Mouse (Mus musculus): ENCODE results near the gene Ndrg3. TPM values are rescaled to one million over a fixed set of nuclear protein-coding genes. Genes with fewer than 3 reads are reported as not detected.
A peak's percentile ranks its signal among the peaks of the same experiment; 100 is the strongest.
"Not testable (repeated sequence)": the region's sequence is repeated elsewhere in the genome, so short reads cannot be mapped to it uniquely, and the experiment has no call there.

Ndrg3 gene
- polyA plus RNA-seq, 1 experiment from 2014 or later = 40.3 TPM

DNA sequence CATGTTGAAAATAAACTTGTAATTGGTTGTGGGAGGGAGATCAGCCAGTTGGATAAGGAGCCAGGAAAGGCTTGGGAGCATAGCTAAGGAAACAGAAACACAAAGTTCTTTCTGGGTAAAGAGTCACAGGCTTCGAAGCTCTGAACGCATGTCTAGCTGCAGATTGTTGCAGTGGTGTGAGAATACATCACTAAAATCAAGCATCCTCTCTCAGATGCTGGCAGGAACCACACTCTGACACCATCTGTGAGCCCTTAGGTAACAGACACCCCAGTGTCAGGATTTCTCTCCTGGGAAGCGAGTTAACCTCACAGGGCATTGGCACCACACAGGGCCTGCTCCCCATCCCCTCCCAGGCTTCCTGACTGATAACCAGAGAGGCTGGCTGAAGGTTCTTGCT lies 76.3 kb downstream of the Ndrg3 start:
- Histone ChIP-seq H3K4me2 (ENCODE audit: low read depth, severe bottlenecking) (no peak overlapping the region), H3K4me1 (ENCODE audit: control insufficient read depth, insufficient read depth, low read length) (no peaks in the 10 kb centered on the region), H3K27ac (replicated peaks; ENCODE audit: low read depth, low read length) (no peak overlapping the region), H3K4me3 (ENCODE audit: low read depth, low read length) (no peak overlapping the region), H3K27me3 (ENCODE audit: control insufficient read depth, insufficient read depth, low read length) (no peaks in the 10 kb centered on the region), H3K36me3 (ENCODE audit: control insufficient read depth, insufficient read depth, low read length) (no peaks in the 10 kb centered on the region), H3K9me3 (ENCODE audit: control insufficient read depth, low read length) (no peaks in the 10 kb centered on the region), H3K9ac (ENCODE audit: low read length) (no peak overlapping the region)
- no peak for DNase-seq (ENCODE audit: low spot score)
- 79% methylated on average over 3 of the region's 3 CpGs for WGBS
- no peak for ATAC-seq (ENCODE audit: insufficient number of reproducible peaks, low FRiP score, low TSS enrichment, low read depth)

DNA sequence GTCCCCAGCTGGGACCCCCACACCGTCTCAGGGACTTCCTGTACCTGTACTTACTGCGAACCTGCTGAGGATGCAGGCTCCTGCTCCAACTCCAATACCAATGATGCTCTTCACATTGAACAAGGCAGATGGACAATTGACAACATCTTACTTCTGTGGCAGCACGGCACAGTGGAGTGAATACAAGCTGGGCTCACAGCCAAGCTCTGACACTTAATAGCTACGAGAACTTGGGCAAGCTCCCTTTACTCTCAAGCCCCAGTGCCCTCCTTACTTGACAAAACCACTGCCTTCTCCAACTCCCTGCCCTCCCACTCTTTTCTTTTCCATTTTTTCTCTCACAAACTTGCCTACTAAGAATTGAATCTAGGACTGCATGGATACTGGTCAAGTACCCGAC lies 78.7 kb downstream of the Ndrg3 start:
- ATAC-seq (ENCODE audit: insufficient number of reproducible peaks, low FRiP score, low TSS enrichment, low read depth) (no peak), DNase-seq (ENCODE audit: low spot score) (no peak)
- H3K9me3 ChIP-seq (ENCODE audit: control insufficient read depth, low read length) = no peaks in the 10 kb centered on the region
- 78% methylated on average over 5 of the region's 5 CpGs for WGBS
- no peak overlapping the region for H3K27ac ChIP-seq (replicated peaks; ENCODE audit: low read depth, low read length)
- H3K9ac ChIP-seq (ENCODE audit: low read length) = no peak overlapping the region
- H3K4me2 ChIP-seq (ENCODE audit: low read depth, severe bottlenecking) = no peak overlapping the region
- no peaks in the 10 kb centered on the region for H3K27me3 ChIP-seq (ENCODE audit: control insufficient read depth, insufficient read depth, low read length)
- H3K4me3 ChIP-seq (ENCODE audit: low read depth, low read length) = no peak overlapping the region
- no peaks in the 10 kb centered on the region for H3K36me3 ChIP-seq (ENCODE audit: control insufficient read depth, insufficient read depth, low read length)
- H3K4me1 ChIP-seq (ENCODE audit: control insufficient read depth, insufficient read depth, low read length) = no peaks in the 10 kb centered on the region

DNA sequence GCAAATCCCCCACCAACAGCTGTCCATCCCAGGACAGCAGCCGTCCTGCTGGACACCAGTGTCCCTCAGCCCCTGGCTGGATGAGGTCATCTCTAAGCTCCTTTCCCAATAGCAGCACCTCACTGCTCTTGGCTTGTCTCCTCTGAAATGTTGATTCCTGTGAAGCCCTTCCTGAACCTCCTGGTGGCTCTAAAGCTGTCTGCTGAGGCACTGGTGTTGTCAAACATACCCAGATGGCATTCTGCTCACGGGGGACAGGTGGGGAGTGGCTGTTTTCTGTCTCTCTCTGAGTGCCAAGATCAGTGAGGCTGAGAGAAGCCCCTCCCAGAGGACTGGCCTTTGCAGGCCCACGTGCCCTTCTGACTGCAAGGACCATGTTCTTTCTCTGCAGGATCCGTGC lies 85.9 kb downstream of the Ndrg3 start:
- H3K27me3 ChIP-seq (ENCODE audit: control insufficient read depth, insufficient read depth, low read length); H3K27ac ChIP-seq (replicated peaks; ENCODE audit: low read depth, low read length); H3K9ac ChIP-seq (ENCODE audit: low read length); ATAC-seq (ENCODE audit: insufficient number of reproducible peaks, low FRiP score, low TSS enrichment, low read depth); H3K9me3 ChIP-seq (ENCODE audit: control insufficient read depth, low read length); H3K4me2 ChIP-seq (ENCODE audit: low read depth, severe bottlenecking); DNase-seq (ENCODE audit: low spot score); H3K36me3 ChIP-seq (ENCODE audit: control insufficient read depth, insufficient read depth, low read length); H3K4me3 ChIP-seq (ENCODE audit: low read depth, low read length); H3K4me1 ChIP-seq (ENCODE audit: control insufficient read depth, insufficient read depth, low read length): not testable (repeated sequence)
- 21% methylated on average over 4 of the region's 4 CpGs for WGBS

DNA sequence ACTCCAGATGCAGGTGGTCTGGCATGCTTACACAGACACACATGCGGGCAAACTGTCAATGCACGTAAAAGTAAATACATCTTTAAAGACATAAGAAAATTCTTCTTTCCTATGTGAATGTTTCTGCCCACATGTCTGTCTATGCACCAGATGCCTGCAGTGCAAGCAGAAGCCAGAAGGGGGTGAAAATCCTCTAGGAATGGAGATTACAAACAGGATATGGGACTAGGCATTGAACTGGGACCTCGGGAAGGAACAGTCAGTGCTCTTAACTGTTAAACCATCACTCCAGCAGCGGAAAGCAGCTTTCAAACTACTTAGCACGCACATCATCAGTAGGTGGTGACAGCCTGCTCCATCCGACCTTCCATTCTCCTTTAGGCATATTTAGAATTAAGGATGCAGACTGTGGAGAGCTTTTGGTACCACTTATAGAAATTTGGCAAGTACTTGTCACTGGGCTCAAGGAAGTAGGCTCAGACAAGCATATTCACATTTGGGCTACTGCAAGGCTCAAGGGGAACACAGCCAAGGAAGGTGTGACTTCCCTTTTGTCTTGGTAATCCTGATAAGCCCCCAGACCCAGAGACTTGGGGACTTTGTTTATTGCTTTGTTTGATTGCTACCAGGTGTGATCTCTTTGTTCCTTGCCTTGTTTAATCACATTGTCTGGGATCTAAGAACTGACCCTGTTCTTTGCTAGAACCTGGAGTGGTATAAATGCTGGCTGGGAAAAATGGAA lies 86.7 kb downstream of the Ndrg3 start:
- no peaks in the 10 kb centered on the region for H3K9me3 ChIP-seq (ENCODE audit: control insufficient read depth, low read length)
- 14% methylated on average over 6 of the region's 6 CpGs for WGBS
- H3K27ac ChIP-seq (replicated peaks; ENCODE audit: low read depth, low read length) = no peak overlapping the region
- H3K36me3 ChIP-seq (ENCODE audit: control insufficient read depth, insufficient read depth, low read length) = no peaks in the 10 kb centered on the region
- no peaks in the 10 kb centered on the region for H3K4me1 ChIP-seq (ENCODE audit: control insufficient read depth, insufficient read depth, low read length)
- H3K4me3 ChIP-seq (ENCODE audit: low read depth, low read length) = no peak overlapping the region
- ATAC-seq (ENCODE audit: insufficient number of reproducible peaks, low FRiP score, low TSS enrichment, low read depth) (no peak), DNase-seq (ENCODE audit: low spot score) (peak; percentile 78)
- H3K4me2 ChIP-seq (ENCODE audit: low read depth, severe bottlenecking) = no peak overlapping the region
- H3K9ac ChIP-seq (ENCODE audit: low read length) = no peak overlapping the region
- no peaks in the 10 kb centered on the region for H3K27me3 ChIP-seq (ENCODE audit: control insufficient read depth, insufficient read depth, low read length)

DNA sequence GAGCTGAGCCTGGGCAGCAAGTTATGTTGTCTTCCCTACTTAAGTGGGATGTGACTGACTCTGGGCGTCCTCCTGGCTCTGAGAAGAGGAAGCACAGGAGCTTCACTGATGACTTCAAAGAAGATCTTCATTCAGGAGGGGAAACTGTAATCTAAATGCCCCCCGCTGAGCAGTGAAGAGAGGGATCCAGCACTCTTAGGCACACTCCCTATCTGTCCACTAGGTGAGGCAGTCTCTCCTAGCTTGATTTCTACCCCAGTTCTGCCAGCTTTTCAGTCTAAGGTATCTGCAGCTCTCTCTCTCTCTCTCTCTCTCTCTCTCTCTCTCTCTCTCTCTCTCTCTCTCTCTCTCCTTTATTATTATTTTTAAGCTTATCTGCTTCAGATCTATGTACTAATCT lies 88.5 kb downstream of the Ndrg3 start:
- Histone ChIP-seq H3K4me2 (ENCODE audit: low read depth, severe bottlenecking) (no peak overlapping the region), H3K4me3 (ENCODE audit: low read depth, low read length) (no peak overlapping the region), H3K9me3 (ENCODE audit: control insufficient read depth, low read length) (no peaks in the 10 kb centered on the region), H3K27me3 (ENCODE audit: control insufficient read depth, insufficient read depth, low read length) (no peaks in the 10 kb centered on the region), H3K27ac (replicated peaks; ENCODE audit: low read depth, low read length) (no peak overlapping the region), H3K36me3 (ENCODE audit: control insufficient read depth, insufficient read depth, low read length) (no peaks in the 10 kb centered on the region), H3K4me1 (ENCODE audit: control insufficient read depth, insufficient read depth, low read length) (no peaks in the 10 kb centered on the region), H3K9ac (ENCODE audit: low read length) (no peak overlapping the region)
- ATAC-seq (ENCODE audit: insufficient number of reproducible peaks, low FRiP score, low TSS enrichment, low read depth) (no peak), DNase-seq (ENCODE audit: low spot score) (no peak)
- 23% methylated on average over 2 of the region's 2 CpGs for WGBS

DNA sequence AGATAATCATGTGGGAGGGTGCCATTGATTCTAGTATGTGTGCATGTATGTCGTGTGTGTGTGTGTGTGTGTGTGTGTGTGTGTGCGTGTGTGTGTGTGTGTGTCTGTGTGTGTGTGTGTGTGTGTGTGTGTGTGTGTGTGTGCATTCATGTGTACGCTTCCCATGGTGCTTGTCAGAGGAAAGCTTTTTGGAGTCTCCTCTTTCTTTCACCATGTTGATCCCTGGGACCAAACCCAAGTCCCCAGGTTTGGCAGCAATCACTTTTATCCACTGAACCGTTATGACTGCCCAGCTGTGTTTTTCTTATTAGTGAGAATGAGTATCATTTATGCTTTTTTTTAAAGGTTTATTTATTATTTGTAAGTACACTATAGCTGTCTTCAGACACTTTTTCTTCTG lies 89.4 kb downstream of the Ndrg3 start:
- H3K9me3 ChIP-seq (ENCODE audit: control insufficient read depth, low read length); H3K4me1 ChIP-seq (ENCODE audit: control insufficient read depth, insufficient read depth, low read length); H3K27ac ChIP-seq (replicated peaks; ENCODE audit: low read depth, low read length); H3K4me2 ChIP-seq (ENCODE audit: low read depth, severe bottlenecking); H3K4me3 ChIP-seq (ENCODE audit: low read depth, low read length); ATAC-seq (ENCODE audit: insufficient number of reproducible peaks, low FRiP score, low TSS enrichment, low read depth); DNase-seq (ENCODE audit: low spot score); H3K36me3 ChIP-seq (ENCODE audit: control insufficient read depth, insufficient read depth, low read length); H3K9ac ChIP-seq (ENCODE audit: low read length); H3K27me3 ChIP-seq (ENCODE audit: control insufficient read depth, insufficient read depth, low read length): not testable (repeated sequence)
- 83% methylated on average over 4 of the region's 4 CpGs for WGBS

DNA sequence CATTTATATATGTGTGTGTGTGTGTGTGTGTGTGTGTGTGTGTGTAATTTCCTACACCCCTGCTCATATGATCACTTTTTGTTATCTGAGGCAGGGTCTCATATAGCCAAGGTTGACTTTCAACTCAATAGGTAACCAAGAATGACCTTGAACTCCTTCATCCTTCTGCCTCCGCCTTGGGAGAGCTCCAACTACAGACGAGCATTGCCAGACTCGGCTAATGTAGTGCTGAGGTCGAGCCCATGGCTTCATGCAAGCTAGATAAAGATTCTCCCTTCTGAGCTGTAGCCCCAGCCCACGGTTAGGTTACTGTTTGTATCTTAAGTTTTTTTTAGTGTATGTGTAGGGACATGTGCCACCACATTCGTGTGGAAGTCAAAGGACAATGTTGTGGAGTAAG lies 90.0 kb downstream of the Ndrg3 start:
- WGBS = 82% methylated on average over 6 of the region's 6 CpGs
- H3K9ac ChIP-seq (ENCODE audit: low read length) = no peak overlapping the region
- ATAC-seq (ENCODE audit: insufficient number of reproducible peaks, low FRiP score, low TSS enrichment, low read depth) = no peak

DNA sequence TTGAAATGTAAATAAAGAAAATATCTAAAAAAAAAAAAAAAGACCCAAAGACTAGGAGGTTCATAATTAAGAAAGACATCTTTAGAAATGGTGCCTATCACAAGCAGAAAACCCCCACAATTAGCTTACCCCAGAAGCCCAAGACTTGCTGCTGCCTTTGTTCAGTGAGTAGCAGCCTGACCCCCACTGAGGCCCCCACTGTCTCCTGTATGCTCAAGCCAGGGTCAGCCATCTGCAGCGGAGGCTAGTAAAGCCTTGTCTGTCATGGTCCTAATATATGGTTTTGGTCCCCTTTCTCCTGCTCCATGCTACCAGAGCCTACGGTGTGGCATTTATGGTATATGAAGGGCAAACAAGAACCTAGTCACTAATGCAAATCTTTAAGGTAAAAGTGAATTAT lies 90.5 kb downstream of the Ndrg3 start:
- Histone ChIP-seq H3K36me3 (ENCODE audit: control insufficient read depth, insufficient read depth, low read length) (no peaks in the 10 kb centered on the region), H3K9me3 (ENCODE audit: control insufficient read depth, low read length) (no peaks in the 10 kb centered on the region), H3K4me2 (ENCODE audit: low read depth, severe bottlenecking) (no peak overlapping the region), H3K27me3 (ENCODE audit: control insufficient read depth, insufficient read depth, low read length) (no peaks in the 10 kb centered on the region), H3K9ac (ENCODE audit: low read length) (no peak overlapping the region), H3K4me3 (ENCODE audit: low read depth, low read length) (no peak overlapping the region), H3K27ac (replicated peaks; ENCODE audit: low read depth, low read length) (no peak overlapping the region), H3K4me1 (ENCODE audit: control insufficient read depth, insufficient read depth, low read length) (no peaks in the 10 kb centered on the region)
- ATAC-seq (ENCODE audit: insufficient number of reproducible peaks, low FRiP score, low TSS enrichment, low read depth) (no peak), DNase-seq (ENCODE audit: low spot score) (no peak)
- WGBS = 70% methylated on average over 2 of the region's 2 CpGs

More for the DNA sequence above, 90.0 kb downstream of the Ndrg3 start:
- Histone ChIP-seq H3K27me3 (ENCODE audit: control insufficient read depth, insufficient read depth, low read length) (no peaks in the 10 kb centered on the region), H3K27ac (replicated peaks; ENCODE audit: low read depth, low read length) (no peak overlapping the region), H3K9me3 (ENCODE audit: control insufficient read depth, low read length) (no peaks in the 10 kb centered on the region), H3K4me1 (ENCODE audit: control insufficient read depth, insufficient read depth, low read length) (no peaks in the 10 kb centered on the region), H3K4me3 (ENCODE audit: low read depth, low read length) (no peak overlapping the region), H3K4me2 (ENCODE audit: low read depth, severe bottlenecking) (no peak overlapping the region), H3K36me3 (ENCODE audit: control insufficient read depth, insufficient read depth, low read length) (no peaks in the 10 kb centered on the region)
- no peak for DNase-seq (ENCODE audit: low spot score)

DNA sequence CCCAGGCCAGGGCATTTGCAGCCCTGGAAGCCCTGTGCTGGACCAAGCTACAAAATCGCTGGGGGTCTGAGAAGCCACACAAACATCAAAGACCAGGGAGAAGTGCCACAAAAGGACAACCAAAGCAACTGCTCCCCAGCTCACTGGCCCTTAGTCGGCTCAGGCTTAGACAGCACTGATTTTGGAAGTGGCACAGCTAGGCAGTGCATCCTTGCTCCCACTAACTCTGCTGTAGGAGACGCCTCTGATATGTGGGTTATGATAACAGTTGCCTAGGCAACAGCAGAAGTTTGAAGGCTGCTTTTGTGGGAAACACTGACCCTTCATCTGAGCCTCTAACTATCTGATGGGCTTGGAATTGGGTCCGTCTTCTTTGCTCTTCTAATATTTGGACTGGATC lies 92.7 kb downstream of the Ndrg3 start:
- H3K27me3 ChIP-seq (ENCODE audit: control insufficient read depth, insufficient read depth, low read length) = no peaks in the 10 kb centered on the region
- no peak overlapping the region for H3K9ac ChIP-seq (ENCODE audit: low read length)
- ATAC-seq (ENCODE audit: insufficient number of reproducible peaks, low FRiP score, low TSS enrichment, low read depth) (no peak), DNase-seq (ENCODE audit: low spot score) (no peak)
- no peak overlapping the region for H3K4me3 ChIP-seq (ENCODE audit: low read depth, low read length)
- H3K4me1 ChIP-seq (ENCODE audit: control insufficient read depth, insufficient read depth, low read length) = no peaks in the 10 kb centered on the region
- H3K4me2 ChIP-seq (ENCODE audit: low read depth, severe bottlenecking) = no peak overlapping the region
- H3K9me3 ChIP-seq (ENCODE audit: control insufficient read depth, low read length) = no peaks in the 10 kb centered on the region
- no peaks in the 10 kb centered on the region for H3K36me3 ChIP-seq (ENCODE audit: control insufficient read depth, insufficient read depth, low read length)
- H3K27ac ChIP-seq (replicated peaks; ENCODE audit: low read depth, low read length) = no peak overlapping the region
- 76% methylated on average over 4 of the region's 4 CpGs for WGBS
